ENCODE assay signal across 8 mouse cellular contexts in the genomic region with DNA sequence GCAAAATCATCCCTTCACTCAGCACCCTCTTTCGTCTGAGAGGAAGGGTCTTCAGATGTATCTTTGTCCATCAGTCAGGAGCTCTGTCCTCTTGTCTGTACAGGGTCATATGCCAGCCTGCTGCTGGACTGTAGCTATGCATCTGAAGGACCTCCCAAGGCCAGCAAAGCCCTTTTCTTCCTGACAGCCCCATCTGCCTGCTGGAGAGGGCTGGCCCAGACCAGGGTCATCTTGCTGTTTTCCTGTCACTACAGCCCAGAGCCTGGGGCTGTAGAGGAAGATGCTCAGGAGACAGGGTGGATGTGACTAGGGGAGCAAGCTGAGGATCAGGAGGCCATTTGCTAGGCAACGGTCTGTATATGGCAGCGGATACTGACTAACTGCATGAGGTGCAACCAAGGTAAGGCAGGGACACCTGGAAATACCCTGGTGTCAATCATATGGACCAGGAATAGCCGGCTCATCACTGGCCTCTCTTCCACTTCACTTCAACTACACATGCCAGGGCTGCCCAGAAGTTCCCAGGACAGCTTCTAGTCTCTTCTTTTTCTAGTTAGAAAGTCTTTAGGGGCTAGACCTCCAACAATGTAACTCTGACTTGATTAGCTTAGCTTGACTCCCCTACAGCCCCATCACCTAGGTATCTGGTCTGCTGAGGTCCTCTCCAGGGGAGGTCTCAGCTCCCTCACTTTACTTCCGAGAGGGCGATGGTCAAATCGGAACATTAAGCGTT. TPM values are rescaled to one million over a fixed set of nuclear protein-coding genes. Genes with fewer than 3 reads are reported as not detected.
DNase-seq lines count a peak whose midpoint lies in the region; ATAC-seq lines count a peak whose summit lies in the region.

No protein-coding gene starts in this region.

- H3K9me3 ChIP-seq in limb, embryonic 11.5 days (ENCODE audit: control insufficient read depth, low read length) = no peaks in the 10 kb centered on the region
- no peaks in the 10 kb centered on the region for H3K9me3 ChIP-seq in stomach, embryonic 15.5 days

- H3K4me3 ChIP-seq in limb, embryonic 11.5 days (ENCODE audit: low read depth, low read length) = peak overlapping the region; percentile 57
- H3K4me3 ChIP-seq in stomach, embryonic 15.5 days (replicated peaks) = peak overlapping the region; percentile 66

- DNase-seq in adrenal gland, postnatal 10 days = peak; percentile 38
- DNase-seq in adrenal gland, postnatal 4 days (ENCODE audit: low spot score in 2 of 2) = no peak
- DNase-seq in retina, embryonic 14.5 days (ENCODE audit: low spot score) = peak; percentile 20
- DNase-seq in retina, postnatal 1 day = no peak
- DNase-seq in limb, embryonic 11.5 days (ENCODE audit: low spot score) = no peak
- DNase-seq in left cerebral cortex, postnatal 25 days (ENCODE audit: low spot score in 2 of 2) = no peak
- DNase-seq in adrenal gland, postnatal 14 days = no peak

- H3K4me2 ChIP-seq in limb, embryonic 11.5 days (ENCODE audit: low read depth, severe bottlenecking) = peak overlapping the region; percentile 84
- peak overlapping the region; percentile 75 for H3K4me2 ChIP-seq in stomach, embryonic 15.5 days

- H3K27me3 ChIP-seq in limb, embryonic 11.5 days (ENCODE audit: control insufficient read depth, insufficient read depth, low read length) = no peaks in the 10 kb centered on the region
- no peaks in the 10 kb centered on the region for H3K27me3 ChIP-seq in stomach, embryonic 15.5 days (replicated peaks)

- H3K27ac ChIP-seq in limb, embryonic 11.5 days (replicated peaks; ENCODE audit: low read depth, low read length) = no peak overlapping the region; the same call in 1 of the 2 replicates
- H3K27ac ChIP-seq in stomach, embryonic 15.5 days = peak overlapping the region; percentile 90

- no peak for ATAC-seq in limb, embryonic 11.5 days (ENCODE audit: insufficient number of reproducible peaks, low FRiP score, low TSS enrichment, low read depth)
- ATAC-seq in stomach, embryonic 15.5 days (ENCODE audit: insufficient read depth, low FRiP score, low read depth) = no peak

- peaks cover 12% of the 10 kb centered on the region for H3K36me3 ChIP-seq in limb, embryonic 11.5 days (ENCODE audit: control insufficient read depth, insufficient read depth, low read length)
- peaks cover 10% of the 10 kb centered on the region; the same call in 1 of the 2 replicates for H3K36me3 ChIP-seq in stomach, embryonic 15.5 days

- intact Hi-C loops in left cerebral cortex, postnatal 25 days (cut with DNase I) = no loop called here

- 26% methylated on average over 8 of the region's 8 CpGs for WGBS in limb, embryonic 11.5 days
- WGBS in stomach, embryonic 15.5 days = 15% methylated on average over 8 of the region's 8 CpGs

- H3K9ac ChIP-seq in limb, embryonic 11.5 days (ENCODE audit: low read length) = peak overlapping the region; percentile 73
- peak overlapping the region; percentile 37; the same call in 1 of the 2 replicates for H3K9ac ChIP-seq in stomach, embryonic 15.5 days

- peaks cover 28% of the 10 kb centered on the region for H3K4me1 ChIP-seq in limb, embryonic 11.5 days (ENCODE audit: control insufficient read depth, insufficient read depth, low read length)
- peaks cover 36% of the 10 kb centered on the region for H3K4me1 ChIP-seq in stomach, embryonic 15.5 days

RNA-seq across cellular contexts. Expression of a gene that starts 0.8 kb away (rescaled TPM):
- 10 to 100 TPM; 59.4 to 64.4 TPM for total RNA-seq in adrenal gland, postnatal 10 days (2021)
- total RNA-seq in adrenal gland, postnatal 4 days (2021) = 10 to 100 TPM; 61.5 to 62.6 TPM
- polyA plus RNA-seq in limb, embryonic 11.5 days (2014; fragmentation: Nextera tagmentation; extraction: Ambion mirVana) = 40.3 and 48.8 TPM in 2 replicates
- polyA plus RNA-seq in stomach, embryonic 15.5 days (2015; fragmentation: Nextera tagmentation; extraction: Ambion mirVana) = 46.5 and 48.5 TPM in 2 replicates
- 10 to 100 TPM; 66.5 to 67.5 TPM for total RNA-seq in left cerebral cortex, postnatal 25 days (2021)
- 56.7 and 67.4 TPM in 2 replicates for total RNA-seq in adrenal gland, postnatal 14 days (2021)

RNA-seq across cellular contexts. Expression of a gene that starts 4.1 kb away (rescaled TPM):
- total RNA-seq in adrenal gland, postnatal 10 days (2021) = 10 to 100 TPM; 17.4 to 28.2 TPM
- total RNA-seq in adrenal gland, postnatal 4 days (2021) = 10 to 100 TPM; 26.6 to 31.2 TPM
- polyA plus RNA-seq in limb, embryonic 11.5 days (2014; fragmentation: Nextera tagmentation; extraction: Ambion mirVana) = 26.4 and 35.0 TPM in 2 replicates
- polyA plus RNA-seq in stomach, embryonic 15.5 days (2015; fragmentation: Nextera tagmentation; extraction: Ambion mirVana) = 25.0 and 29.5 TPM in 2 replicates
- total RNA-seq in left cerebral cortex, postnatal 25 days (2021) = 10 to 100 TPM; 29.8 to 37.0 TPM
- 26.7 and 34.9 TPM in 2 replicates for total RNA-seq in adrenal gland, postnatal 14 days (2021)

RNA-seq across cellular contexts. Expression of a gene that starts 8.9 kb away (rescaled TPM):
- total RNA-seq in adrenal gland, postnatal 10 days (2021) = 1 to 10 TPM in 1 of 2 experiments, under 1 TPM in 1; 0.99 to 2.0 TPM
- 1 to 10 TPM; 2.9 to 3.3 TPM for total RNA-seq in adrenal gland, postnatal 4 days (2021)
- 1.8 and 2.8 TPM in 2 replicates for polyA plus RNA-seq in limb, embryonic 11.5 days (2014; fragmentation: Nextera tagmentation; extraction: Ambion mirVana)
- 1.7 and 2.4 TPM in 2 replicates for polyA plus RNA-seq in stomach, embryonic 15.5 days (2015; fragmentation: Nextera tagmentation; extraction: Ambion mirVana)
- 1 to 10 TPM; 4.3 to 4.7 TPM for total RNA-seq in left cerebral cortex, postnatal 25 days (2021)
- total RNA-seq in adrenal gland, postnatal 14 days (2021) = 0.75 and 1.4 TPM in 2 replicates

RNA-seq across cellular contexts. Expression of a gene that starts 17.9 kb away (rescaled TPM):
- 10 to 100 TPM; 56.7 to 61.2 TPM for total RNA-seq in adrenal gland, postnatal 10 days (2021)
- 10 to 100 TPM; 73.6 to 79.8 TPM for total RNA-seq in adrenal gland, postnatal 4 days (2021)
- 111 and 123 TPM in 2 replicates for polyA plus RNA-seq in limb, embryonic 11.5 days (2014; fragmentation: Nextera tagmentation; extraction: Ambion mirVana)
- polyA plus RNA-seq in stomach, embryonic 15.5 days (2015; fragmentation: Nextera tagmentation; extraction: Ambion mirVana) = 63.0 and 66.1 TPM in 2 replicates
- total RNA-seq in left cerebral cortex, postnatal 25 days (2021) = 10 to 100 TPM; 41.2 to 43.4 TPM
- 61.2 and 64.9 TPM in 2 replicates for total RNA-seq in adrenal gland, postnatal 14 days (2021)

RNA-seq across cellular contexts. Expression of a gene that starts 22.5 kb away (rescaled TPM):
- 10 to 100 TPM; 83.6 to 86.2 TPM for total RNA-seq in adrenal gland, postnatal 10 days (2021)
- total RNA-seq in adrenal gland, postnatal 4 days (2021) = 100 to 1,000 TPM; 111 to 114 TPM
- polyA plus RNA-seq in limb, embryonic 11.5 days (2014; fragmentation: Nextera tagmentation; extraction: Ambion mirVana) = 202 and 207 TPM in 2 replicates
- polyA plus RNA-seq in stomach, embryonic 15.5 days (2015; fragmentation: Nextera tagmentation; extraction: Ambion mirVana) = 194 and 200 TPM in 2 replicates
- total RNA-seq in left cerebral cortex, postnatal 25 days (2021) = 10 to 100 TPM; 96.6 to 96.8 TPM
- total RNA-seq in adrenal gland, postnatal 14 days (2021) = 82.6 and 89.8 TPM in 2 replicates

Comparison
In these comparisons a context has a peak if more than half of its experiments do, and no peak if none do; other contexts are left out.
1. DNase-seq: peak in adrenal gland, postnatal 10 days (single experiment) and retina, embryonic 14.5 days (single experiment); none in adrenal gland, postnatal 4 days (0 of 2), retina, postnatal 1 day (single experiment), limb, embryonic 11.5 days (single experiment), left cerebral cortex, postnatal 25 days (0 of 2) and adrenal gland, postnatal 14 days (single experiment).